Mouse (Mus musculus) kidney, postnatal 0 days (tissue): ENCODE measurements at regions not wholly inside any gene's neighbourhood (a gene's known extent, or its start where the extent isn't known, plus 50 kb on each side); places are given as distances from the start of the nearest gene placed in this dataset.

Experiments
- ATAC-seq: fragments of 200-750 bp; cut with Nextera tagmentation; replicated peaks from 2 replicates; pipeline ENCODE4 v1.8.0; 2017; ENCODE audit warnings: low read depth, moderate number of reproducible peaks, moderate TSS enrichment, moderate library complexity; ENCODE audit not compliant: low FRiP score
- DNase-seq: peaks from one replicate; pipeline ENCODE4 v3.0.0-alpha.2; 2016; ENCODE audit warnings: low spot score
- H3K27ac ChIP-seq: fragments of 300-500 bp; sonication (generic); 2 replicates; pipeline ENCODE4 v1.5.1; 2014; ENCODE audit warnings: mild to moderate bottlenecking
- H3K27me3 ChIP-seq: fragments of 300-500 bp; sonication (generic); 2 replicates; pipeline ENCODE4 v1.6.1; 2014; ENCODE audit warnings: low read length, mixed read lengths; ENCODE audit not compliant: insufficient read depth
- H3K36me3 ChIP-seq: fragments of 300-500 bp; sonication (generic); 2 replicates; pipeline ENCODE4 v1.6.1; 2014; ENCODE audit warnings: low read length, mixed read lengths; ENCODE audit not compliant: insufficient read depth
- H3K4me1 ChIP-seq: fragments of 300-500 bp; sonication (generic); replicated peaks from 2 replicates; pipeline ENCODE4 v1.6.1; 2014; ENCODE audit warnings: antibody characterized with exemption, low read length, mixed read lengths; ENCODE audit not compliant: insufficient read depth
- H3K4me2 ChIP-seq: fragments of 300-500 bp; sonication (generic); 2 replicates; pipeline ENCODE4 v1.6.1; 2014; ENCODE audit warnings: mild to moderate bottlenecking, low read length, moderate library complexity, mixed read lengths
- H3K4me3 ChIP-seq: fragments of 300-500 bp; sonication (generic); replicated peaks from 2 replicates; pipeline ENCODE4 v1.5.1; 2014; ENCODE audit warnings: low read depth, low read length
- H3K9ac ChIP-seq: fragments of 300-500 bp; sonication (generic); 2 replicates; pipeline ENCODE4 v1.6.1; 2014; ENCODE audit warnings: low read depth, low read length
- H3K9me3 ChIP-seq: fragments of 300-500 bp; sonication (generic); replicated peaks from 2 replicates; pipeline ENCODE4 v1.6.1; 2016; ENCODE audit warnings: low read length, inconsistent platforms, mixed read lengths
- CTCF ChIP-seq: IDR thresholded peaks from 2 replicates; pipeline ENCODE4 v1.5.1; 2016; ENCODE audit warnings: antibody characterized with exemption, low read depth, mild to moderate bottlenecking, moderate library complexity
- WGBS: fragments of 180-500 bp; shearing (Covaris S2); extraction: QIAGEN DNeasy Blood & Tissue Kit; methylation state at CpG from one replicate; pipeline ENCODE4 v1.1.7; 2014; 5-methylcytosine and 5-hydroxymethylcytosine counted together

- no peak overlapping the region for H3K9ac ChIP-seq
- H3K27ac ChIP-seq = no peak overlapping the region
- H3K9me3 ChIP-seq = no peaks in the 10 kb centered on the region
- no peaks in the 10 kb centered on the region for H3K27me3 ChIP-seq
- H3K36me3 ChIP-seq = no peaks in the 10 kb centered on the region
- DNase-seq = no peak
- no peak overlapping the region for H3K4me3 ChIP-seq
- WGBS = 84% methylated on average over 5 of the region's 5 CpGs
- no peaks in the 10 kb centered on the region for H3K4me1 ChIP-seq
- no peak overlapping the region for H3K4me2 ChIP-seq
- TF ChIP-seq CTCF = no peak
- no peak for ATAC-seq
Observed at GRCm38 (mm10) chr16:24069411-24069810, 80.8 kb upstream of the Bcl6 start.

- TF ChIP-seq CTCF = no peak
- H3K4me3 ChIP-seq = no peak overlapping the region
- WGBS = 69% methylated on average over 4 of the region's 4 CpGs
- H3K4me2 ChIP-seq = no peak overlapping the region
- no peaks in the 10 kb centered on the region for H3K27me3 ChIP-seq
- no peak overlapping the region for H3K9ac ChIP-seq
- no peaks in the 10 kb centered on the region for H3K9me3 ChIP-seq
- no peak overlapping the region for H3K27ac ChIP-seq
- no peaks in the 10 kb centered on the region for H3K4me1 ChIP-seq
- no peak for ATAC-seq
- DNase-seq = no peak
- H3K36me3 ChIP-seq = no peaks in the 10 kb centered on the region
Observed at GRCm38 (mm10) chr16:24068250-24068813, 79.7 kb upstream of the Bcl6 start.

DNA sequence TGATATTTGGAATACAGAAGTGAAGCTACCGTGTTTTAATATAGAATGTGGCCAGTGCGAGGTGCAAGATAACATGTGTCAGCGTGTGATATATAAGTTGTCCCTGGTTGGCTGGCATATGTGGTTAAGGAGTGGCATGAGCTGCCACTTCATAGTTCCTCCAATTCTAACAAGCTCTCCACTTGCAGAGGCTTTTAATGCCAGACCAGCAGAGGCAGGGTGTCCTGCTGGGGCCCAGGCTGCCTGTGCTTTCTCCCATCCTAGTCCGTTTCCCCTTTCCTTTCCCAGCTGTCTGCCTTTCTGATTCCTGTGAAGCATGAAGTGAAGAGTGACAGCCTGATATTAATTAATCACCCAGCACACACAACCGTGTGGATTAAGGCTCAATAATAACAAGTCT, 73.7 kb upstream of the Bcl6 start:
- ATAC-seq = no peak
- DNase-seq = no peak
- TF ChIP-seq CTCF = no peak
- no peaks in the 10 kb centered on the region for H3K27me3 ChIP-seq
- H3K27ac ChIP-seq = no peak overlapping the region
- no peak overlapping the region for H3K9ac ChIP-seq
- no peak overlapping the region for H3K4me3 ChIP-seq
- no peak overlapping the region for H3K4me2 ChIP-seq
- H3K36me3 ChIP-seq = no peaks in the 10 kb centered on the region
- H3K4me1 ChIP-seq = peaks cover 7% of the 10 kb centered on the region; the same call in 1 of the 2 replicates
- 66% methylated on average over 5 of the region's 5 CpGs for whole genome bisulfite sequencing
- no peaks in the 10 kb centered on the region for H3K9me3 ChIP-seq

- Histone ChIP-seq H3K4me3 (no peak overlapping the region), H3K36me3 (no peaks in the 10 kb centered on the region), H3K27me3 (no peaks in the 10 kb centered on the region), H3K27ac (no peak overlapping the region), H3K9ac (no peak overlapping the region), H3K9me3 (no peaks in the 10 kb centered on the region), H3K4me2 (no peak overlapping the region), H3K4me1 (peaks cover 13% of the 10 kb centered on the region; the same call in 1 of the 2 replicates)
- ATAC-seq (no peak), DNase-seq (peak; percentile 62)
- WGBS = 27% methylated on average over 4 of the region's 4 CpGs
- no peak for TF ChIP-seq CTCF
Observed at GRCm38 (mm10) chr16:24061496-24061895, 72.8 kb upstream of the Bcl6 start.

DNA sequence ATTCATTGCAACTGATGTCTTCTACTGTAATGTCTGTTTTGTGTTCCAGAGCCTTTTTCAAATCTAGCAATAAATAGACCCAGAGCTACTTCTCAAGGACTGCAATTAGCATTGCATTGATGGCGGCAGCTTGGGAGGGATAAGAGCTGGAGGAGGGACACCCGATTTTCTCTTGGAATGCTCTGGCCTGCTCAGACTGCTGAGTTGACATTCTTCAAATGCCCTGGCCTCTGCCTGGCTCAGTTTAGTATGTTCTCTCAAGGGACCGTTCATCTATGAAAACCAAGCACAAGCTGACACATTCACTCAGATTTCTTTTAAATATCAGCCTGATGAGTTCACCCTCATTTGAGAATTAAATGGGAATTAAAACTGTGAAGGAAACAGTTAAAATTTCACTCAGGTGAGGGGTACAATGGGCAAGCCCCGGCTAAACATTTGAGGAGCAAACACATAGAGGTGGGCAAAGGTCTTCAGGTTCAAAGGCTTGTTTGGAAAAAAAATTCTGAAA, 70.5 kb upstream of the Bcl6 start:
- H3K27me3 ChIP-seq = no peaks in the 10 kb centered on the region
- WGBS = 57% methylated on average over 4 of the region's 4 CpGs
- TF ChIP-seq CTCF = no peak
- DNase-seq (no peak), ATAC-seq (no peak)
- H3K27ac ChIP-seq = no peak overlapping the region
- H3K9ac ChIP-seq = no peak overlapping the region
- H3K4me1 ChIP-seq = peaks cover 13% of the 10 kb centered on the region; the same call in 1 of the 2 replicates
- no peak overlapping the region for H3K4me2 ChIP-seq
- no peaks in the 10 kb centered on the region for H3K36me3 ChIP-seq
- no peaks in the 10 kb centered on the region for H3K9me3 ChIP-seq
- no peak overlapping the region for H3K4me3 ChIP-seq

DNA sequence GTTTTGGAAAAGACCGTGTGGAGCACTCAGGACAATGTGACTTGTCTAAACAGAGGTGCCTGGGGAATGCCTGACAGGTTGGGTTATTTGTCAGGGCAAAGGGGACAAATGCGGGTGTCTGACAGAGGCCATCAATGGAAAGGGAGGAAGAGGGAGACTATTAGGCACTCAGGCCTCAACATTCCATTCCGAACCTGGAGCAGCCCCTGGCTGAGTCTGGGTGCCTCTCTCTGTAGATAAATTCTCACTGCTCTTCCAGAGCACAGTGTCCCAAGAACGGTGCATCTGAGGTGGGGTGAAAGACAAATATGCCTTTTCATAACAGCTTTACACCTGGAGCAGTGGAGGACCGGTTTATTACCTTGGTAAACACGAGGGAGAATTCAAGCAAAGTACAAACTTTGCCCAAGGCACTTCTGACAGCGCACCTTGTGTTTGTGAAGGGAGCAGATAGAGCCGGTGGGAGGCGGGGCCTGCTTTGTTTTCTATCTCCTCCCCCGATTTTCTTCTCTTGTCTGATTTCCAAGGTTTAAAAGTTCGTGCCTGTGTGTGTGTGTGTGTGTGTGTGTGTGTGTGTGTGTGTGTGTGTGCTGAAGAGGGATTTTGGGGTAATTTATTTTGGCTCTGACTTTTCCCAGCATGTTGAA, 68.4 kb upstream of the Bcl6 start:
- no peak overlapping the region for H3K4me2 ChIP-seq
- 21% methylated on average over 11 of the region's 11 CpGs for WGBS
- no peak for TF ChIP-seq CTCF
- DNase-seq (peak; percentile 58), ATAC-seq (0 out of 2 replicates have a peak, but pooled peaks have one; percentile 13)
- H3K9me3 ChIP-seq = no peaks in the 10 kb centered on the region
- no peak overlapping the region for H3K4me3 ChIP-seq
- H3K27ac ChIP-seq = 0 out of 2 replicates have a peak overlapping the region, but pooled peaks have one; percentile 3
- no peak overlapping the region for H3K9ac ChIP-seq
- H3K27me3 ChIP-seq = no peaks in the 10 kb centered on the region
- H3K4me1 ChIP-seq = peaks cover 13% of the 10 kb centered on the region; the same call in 1 of the 2 replicates
- no peaks in the 10 kb centered on the region for H3K36me3 ChIP-seq
